Mouse (Mus musculus): ENCODE results near the gene Fam222b.
A peak's percentile ranks its signal among the peaks of the same experiment; 100 is the strongest.
"Not testable (repeated sequence)": the region's sequence is repeated elsewhere in the genome, so short reads cannot be mapped to it uniquely, and the experiment has no call there.

Fam222b gene

DNA sequence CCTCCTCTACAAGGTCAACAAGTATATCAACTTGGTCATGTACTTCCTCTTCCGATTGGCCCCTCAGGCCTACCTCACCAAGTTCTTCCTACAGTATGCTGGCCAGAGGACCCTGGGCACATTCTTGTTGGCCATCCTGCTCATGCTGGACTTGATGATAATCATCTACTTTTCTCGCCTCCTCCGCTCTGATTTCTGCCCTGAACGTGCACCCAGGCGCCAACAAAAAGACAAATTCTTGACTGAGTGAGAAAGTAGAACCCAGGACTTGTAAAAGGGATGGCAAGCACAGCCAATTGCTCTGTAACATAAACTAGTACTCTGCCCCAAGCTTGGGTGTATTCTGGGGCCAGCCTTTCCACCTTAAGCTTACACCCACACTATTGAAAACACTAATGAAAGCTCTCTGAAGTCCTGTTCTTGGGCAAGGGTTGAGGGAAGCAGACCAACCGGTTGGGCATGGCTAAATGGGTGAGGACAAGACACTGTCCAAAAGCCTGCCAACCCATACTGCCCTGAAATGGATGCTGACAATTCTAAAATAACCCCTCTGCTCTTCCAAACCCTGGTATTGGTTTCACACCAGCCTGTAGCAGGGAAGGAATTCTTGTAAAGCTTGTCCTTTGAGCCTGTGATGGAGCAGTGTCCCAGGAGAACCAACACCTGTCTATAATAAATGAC lies 85.8 kb downstream of the Fam222b start:
- no peak for DNase-seq (ENCODE audit: low spot score)

DNA sequence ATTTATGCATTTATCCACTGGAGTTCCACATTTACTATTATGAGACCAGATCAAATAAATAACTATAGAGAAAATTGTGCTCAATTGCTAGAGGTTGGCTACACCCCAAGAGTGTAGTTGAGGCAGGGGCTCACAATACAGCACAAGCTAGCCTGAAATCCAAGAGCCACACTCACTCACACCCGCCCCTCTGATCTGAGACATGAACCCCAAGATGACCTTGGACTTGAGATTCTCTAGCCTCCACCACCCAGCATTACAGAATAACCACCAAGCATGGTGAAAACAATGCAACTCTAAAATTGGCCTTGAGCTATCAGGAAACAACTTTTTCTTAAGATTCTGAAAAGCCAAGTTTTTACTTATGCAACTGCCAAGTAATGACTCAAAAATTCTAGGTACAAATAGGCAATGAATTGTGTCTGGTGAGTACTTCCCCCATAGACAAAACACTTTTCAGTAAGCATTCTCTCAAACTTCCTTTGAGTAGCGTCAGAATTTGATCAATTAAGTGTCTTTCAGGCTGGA lies 87.4 kb downstream of the Fam222b start:
- DNase-seq (ENCODE audit: low spot score), result no peak

DNA sequence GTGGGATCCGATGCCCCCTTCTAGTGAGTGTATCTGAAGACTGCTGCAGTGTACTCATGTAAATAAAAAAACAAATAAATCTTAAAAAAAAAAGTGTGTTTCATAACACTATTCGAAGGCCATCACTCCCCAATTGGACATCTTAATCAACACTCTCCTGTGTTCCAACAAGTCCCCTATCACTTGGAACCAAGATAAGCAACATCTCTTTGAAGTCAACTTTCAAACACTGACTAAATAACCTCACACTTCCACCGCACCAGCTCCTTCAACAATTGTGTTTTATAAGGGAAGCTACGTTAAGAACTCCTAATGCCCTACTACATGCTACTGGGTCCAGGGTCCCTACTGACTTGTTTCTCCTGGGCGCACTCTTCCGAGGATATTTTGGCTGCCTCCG lies 88.0 kb downstream of the Fam222b start:
- DNase-seq (ENCODE audit: low spot score), result no peak

DNA sequence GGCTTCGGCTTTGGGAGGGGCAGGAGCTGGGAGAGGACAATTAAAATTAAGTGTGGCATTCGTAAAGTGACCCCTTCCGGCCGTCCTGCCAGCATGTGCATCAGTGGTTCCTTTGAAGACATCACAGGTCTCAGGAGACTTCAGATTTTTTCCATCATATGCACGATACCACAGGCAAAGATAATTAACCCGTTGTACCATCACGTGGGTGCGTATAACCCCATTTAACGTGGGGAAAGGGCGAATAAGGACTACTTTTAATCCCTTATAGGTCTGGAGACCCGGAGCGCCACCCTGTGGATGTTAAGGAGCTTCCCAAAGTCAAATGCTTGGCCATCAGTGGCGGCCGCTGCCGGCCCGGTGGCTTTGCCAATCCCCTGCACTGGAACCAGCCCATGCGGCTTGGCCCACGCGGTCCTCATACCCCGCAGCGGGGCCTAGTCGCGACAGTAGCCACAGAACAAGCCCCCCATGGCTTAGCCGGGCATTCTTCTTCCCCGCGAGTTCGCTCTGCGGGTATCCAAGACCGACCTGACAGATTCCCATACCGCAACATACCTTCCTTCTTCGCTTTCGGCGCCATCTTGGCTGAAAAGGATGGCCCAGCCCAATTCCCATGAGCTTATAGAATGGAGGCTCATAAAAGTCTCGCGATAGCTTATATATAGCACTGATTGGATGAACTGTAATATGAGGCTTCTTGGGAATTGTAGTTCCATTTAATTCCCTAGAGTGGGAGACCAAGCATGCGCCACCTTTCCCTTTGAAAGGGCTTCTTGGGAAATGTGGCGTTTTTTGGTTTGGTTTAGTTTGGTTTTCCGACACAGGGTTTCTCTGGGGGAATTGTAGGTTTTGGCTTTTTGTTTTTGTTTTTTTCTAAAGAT lies 88.7 kb downstream of the Fam222b start, which contains the start of gene Rpl23a:
Gene Rpl23a, minus strand, starts transcription at position 624 of the 884 bp plus-strand sequence.
- DNase-seq (ENCODE audit: low spot score), result peak; percentile 89

DNA sequence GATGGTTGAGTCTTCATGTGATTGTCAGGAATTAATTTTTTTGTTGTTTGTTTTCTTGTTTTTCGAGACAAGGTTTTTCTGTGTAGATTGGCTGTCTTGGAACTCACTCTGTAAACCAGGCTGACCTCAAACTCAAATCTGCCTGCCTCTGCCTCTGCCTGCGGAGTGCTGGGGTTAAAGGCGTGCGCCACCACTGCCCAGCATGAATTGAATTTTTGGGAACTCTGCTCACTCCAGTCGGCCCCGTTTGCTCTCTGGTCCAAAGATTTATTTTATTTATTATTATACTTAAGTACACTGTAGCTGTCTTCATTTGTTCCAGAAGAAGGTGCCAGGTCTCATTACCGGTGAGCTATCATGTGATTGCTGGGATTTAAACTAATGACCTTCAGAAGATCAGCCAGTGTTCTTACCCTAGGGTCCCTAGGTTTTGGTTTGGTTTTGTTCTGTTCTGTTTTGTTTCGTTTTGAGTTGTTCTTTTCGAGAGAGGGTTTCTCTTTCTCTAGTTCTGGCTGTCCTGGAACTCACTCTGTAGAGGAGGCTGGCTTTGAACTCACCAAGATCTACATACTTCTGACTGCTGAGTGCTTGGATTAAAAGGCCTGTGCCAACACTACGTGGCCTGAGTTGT lies 89.5 kb downstream of the Fam222b start:
- no peak for DNase-seq (ENCODE audit: low spot score)

DNA sequence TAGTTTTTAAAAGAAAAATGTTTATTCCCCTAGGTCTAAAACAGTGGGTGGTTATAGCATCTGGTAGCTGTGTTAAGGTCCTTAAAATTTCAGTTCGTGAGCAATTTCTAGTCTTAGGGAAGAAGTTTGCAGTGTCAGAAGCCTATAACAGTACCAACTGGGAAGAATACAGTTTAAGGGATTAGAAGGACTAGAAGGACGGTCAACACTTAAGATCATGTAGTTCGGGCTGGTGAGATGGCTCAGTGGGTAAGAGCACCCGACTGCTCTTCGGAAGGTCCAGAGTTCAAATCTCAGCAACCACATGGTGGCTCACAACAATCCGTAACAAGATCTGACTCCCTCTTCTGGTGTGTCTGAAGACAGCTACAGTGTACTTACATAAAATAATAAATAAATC lies 90.2 kb downstream of the Fam222b start:
- not testable (repeated sequence) for DNase-seq (ENCODE audit: low spot score)

DNA sequence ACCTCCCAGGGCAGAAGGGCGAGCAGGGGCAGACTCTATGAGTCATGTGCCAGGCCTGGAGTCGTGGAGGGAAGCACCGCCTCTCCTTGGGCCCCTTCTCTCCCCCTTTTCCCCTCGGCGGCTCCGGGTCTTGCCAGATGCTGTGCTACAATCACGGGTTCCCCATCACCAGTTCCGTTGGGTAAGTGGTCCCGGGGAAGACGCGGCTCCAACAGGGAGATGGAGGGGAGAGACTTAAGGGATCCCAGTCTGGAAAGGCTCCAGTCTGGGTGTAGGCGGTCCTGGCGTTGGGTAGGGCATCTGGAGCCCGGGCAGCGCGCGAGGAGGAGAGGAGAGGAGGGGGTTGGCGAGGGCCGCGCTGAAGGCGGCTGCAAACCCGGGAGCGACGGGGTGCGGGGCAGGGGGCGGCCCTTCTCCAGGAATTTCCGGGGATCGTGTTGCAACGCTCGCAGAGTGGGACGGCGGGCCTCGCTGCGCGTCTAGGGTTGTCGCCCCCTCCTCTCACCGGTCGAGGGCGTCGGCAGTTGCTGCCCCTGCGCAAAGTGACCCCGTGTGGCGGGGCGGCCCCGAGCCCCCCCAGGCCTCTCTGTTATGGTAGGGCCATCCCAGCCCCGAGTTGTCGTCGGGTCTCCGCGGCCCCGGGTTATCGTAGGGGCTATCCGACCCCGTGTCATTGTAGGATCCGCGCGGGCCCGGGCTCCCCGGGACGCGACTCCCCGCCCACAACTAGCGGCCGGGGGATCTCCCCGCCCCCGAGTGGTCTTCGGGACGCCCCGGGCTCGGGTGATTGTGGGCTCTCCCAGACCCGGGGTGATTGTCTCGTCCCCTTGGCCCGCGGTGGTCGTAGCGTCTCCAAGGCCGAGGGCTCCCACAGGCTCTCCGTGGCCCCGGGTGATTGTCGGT lies 94.1 kb downstream of the Fam222b start, which contains the start of gene Rab34:
Gene Rab34, plus strand, starts transcription at position 100 of the 903 bp plus-strand sequence.
- no peak for DNase-seq (ENCODE audit: low spot score)

DNA sequence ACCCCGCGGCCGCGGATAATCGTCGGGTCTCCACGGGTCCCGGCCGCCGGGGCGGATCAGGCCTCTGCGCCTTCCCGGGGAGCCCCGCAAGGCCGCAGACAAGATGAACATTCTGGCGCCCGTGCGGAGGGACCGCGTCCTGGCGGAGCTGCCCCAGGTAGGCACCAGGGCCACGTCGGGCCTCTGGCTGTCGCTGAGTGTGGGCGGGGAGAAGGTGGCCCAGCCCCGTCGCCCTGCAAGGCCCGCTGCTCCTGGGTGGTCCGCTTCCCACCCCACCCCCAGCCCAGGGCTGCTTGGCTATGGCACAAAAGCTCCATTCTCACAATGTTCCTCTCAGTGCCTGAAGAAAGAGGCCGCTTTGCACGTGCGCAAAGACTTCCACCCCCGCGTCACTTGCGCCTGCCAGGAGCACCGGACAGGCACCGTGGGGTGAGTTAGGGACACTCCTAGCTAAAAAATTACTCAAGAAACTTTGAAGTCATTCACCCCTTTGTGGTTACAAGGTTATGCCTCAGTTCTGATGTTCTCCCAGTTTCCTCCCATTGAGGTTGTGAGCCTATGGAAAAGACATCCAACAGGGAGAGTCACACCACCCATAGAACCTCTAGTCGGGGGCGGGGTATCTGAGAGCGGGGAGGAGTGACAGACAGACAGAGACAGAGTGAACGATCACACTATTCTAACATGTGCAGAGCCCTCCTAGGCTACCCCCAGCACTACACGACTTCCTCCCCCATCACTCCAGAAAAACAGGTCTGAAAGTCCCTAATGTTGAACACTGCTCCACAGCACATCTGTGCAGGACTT lies 95.0 kb downstream of the Fam222b start:
- no peak for DNase-seq (ENCODE audit: low spot score)

DNA sequence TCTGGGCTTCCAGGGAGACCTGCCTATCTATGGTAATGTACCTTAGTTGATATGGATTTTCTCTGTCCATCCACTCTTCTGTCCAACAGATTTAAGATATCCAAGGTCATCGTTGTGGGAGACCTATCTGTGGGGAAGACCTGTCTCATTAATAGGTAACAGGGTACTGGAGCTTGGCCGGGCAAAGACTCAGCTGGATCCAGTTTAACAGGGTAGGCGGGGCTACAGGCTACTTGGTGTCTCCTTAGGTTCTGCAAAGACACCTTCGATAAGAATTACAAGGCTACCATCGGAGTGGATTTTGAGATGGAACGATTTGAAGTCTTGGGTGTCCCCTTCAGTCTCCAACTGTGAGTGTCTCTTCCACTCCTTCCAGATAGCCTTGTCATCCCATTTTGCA lies 95.6 kb downstream of the Fam222b start:
- DNase-seq (ENCODE audit: low spot score), result no peak

DNA sequence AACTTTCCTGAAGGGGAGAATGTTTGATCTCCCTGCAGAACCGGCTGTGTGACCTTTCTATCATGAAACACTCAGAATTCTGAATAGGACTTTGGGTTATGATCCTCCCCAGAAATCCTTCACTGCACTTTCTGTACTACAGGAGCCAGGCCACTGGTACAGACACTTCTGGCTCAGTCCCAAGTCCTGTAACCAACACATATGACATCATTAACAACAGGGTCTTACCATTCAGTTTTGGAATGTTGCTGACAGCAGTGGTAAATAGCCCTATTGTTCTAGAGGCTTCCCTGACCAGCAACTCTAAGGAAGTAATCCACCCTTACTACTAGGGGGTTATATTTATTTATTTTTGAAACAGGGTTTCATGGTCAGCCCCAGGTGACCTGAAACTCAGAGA lies 98.7 kb downstream of the Fam222b start, which contains the start of gene Proca1:
Gene Proca1, plus strand, starts transcription at position 280 of the 400 bp plus-strand sequence.
- no peak for DNase-seq (ENCODE audit: low spot score)

DNA sequence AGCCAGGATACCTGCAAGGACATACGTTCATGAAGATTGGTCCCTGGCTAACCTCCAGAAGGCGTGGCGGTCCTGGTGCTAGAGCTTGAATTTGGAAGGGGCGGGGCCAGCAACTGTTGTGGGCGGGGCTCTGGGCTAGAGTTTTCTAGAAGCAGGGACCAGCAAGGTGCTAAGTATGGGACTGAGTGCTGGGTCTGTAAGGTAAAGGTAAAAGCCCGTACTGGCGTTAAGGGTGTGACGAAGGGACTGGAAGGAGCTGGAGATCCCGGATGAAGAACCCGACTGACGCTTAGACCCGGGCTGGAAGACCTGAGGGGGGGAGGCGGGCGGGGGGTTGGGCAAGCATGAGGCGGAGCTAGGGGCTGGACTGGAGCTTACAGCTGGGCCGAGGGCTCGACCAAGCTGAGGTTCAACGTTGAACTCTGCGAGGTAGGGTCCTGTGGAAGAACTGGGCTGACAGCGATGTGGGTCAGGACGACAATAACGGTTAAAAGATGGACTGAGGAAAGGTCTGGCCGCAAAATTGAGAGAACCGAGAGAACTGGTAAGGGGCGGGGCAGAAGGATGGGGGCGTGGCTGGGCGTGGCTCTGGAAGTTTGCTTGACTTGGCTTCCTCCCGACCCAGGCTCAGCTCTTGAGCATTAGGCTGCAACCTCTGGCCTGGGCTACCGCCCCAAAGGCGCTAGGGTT lies 100.1 kb downstream of the Fam222b start:
- no peak for DNase-seq (ENCODE audit: low spot score)

DNA sequence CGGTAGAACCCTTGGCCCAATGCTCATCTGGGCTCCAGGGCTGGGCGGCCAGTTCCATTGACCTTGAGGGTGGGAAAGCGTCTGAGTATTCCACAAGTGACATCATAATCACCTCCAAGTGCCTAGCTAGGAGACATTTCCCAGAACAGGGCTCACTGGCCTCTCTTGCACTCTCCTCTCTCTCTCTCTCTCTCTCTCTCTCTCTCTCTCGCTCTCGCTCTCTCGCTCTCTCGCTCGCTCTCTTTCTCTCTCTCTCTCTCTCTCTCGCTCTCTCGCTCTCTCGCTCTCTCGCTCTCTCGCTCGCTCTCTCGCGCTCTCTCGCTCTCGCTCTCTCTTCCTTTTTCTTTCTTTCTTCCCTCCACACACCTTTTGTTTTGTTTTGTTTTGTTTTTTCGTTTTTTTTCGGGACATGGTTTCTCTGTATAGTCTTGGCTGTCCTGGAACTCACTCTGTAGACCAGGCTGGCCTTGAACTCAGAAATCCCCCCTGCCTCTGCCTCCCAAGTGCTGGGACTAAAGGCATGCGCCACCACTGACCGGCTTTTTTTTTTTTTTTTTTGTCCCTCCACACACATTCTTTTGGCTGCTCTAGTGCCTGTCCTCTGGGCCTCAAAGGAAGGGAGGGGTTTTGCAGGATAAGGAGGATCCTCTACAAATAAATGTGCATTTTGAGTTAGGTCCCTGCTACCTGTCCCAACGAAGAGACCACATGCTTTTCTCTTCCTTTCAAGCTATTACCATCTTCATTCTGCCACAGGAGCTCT lies 100.8 kb downstream of the Fam222b start:
- no peak for DNase-seq (ENCODE audit: low spot score)

DNA sequence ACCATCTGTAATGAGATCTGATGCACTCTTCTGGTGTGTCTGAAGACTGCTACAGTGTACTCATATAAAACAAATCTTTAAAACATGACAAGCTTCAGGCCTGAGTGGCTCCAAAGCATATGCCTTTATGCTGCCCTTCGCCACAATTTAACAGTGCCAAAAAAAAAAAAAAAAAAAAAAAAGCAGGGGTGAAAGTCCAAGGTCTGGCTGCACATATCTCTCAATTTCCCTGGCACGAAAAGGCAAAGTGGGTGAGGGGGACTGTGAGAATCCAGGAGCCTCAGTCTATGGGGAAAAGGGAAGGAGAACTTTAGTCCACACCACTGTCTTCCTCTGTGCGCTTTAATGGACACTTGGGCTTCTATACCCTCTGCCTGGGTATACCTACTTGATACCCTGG lies 107.9 kb downstream of the Fam222b start:
- no peak for DNase-seq (ENCODE audit: low spot score)

DNA sequence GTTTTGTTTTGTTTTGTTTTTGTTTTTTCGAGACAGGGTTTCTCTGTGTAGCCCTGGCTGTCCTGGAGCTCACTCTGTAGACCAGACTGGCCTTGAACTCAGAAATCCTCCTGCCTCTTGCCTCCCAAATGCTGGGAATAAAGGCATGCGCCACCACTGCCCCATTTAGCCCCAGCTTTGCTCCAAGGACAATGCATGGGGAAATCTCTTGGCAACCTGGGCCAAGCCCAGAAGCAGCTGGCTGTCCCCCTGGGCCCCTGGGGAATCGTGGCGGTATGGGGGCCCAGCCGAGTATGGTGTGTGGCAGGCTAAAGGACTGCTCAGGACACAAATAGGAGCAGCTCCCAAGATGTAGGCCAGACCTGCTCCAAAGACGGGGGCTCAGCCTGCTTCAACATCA lies 109.8 kb downstream of the Fam222b start:
- DNase-seq (ENCODE audit: low spot score), result no peak

DNA sequence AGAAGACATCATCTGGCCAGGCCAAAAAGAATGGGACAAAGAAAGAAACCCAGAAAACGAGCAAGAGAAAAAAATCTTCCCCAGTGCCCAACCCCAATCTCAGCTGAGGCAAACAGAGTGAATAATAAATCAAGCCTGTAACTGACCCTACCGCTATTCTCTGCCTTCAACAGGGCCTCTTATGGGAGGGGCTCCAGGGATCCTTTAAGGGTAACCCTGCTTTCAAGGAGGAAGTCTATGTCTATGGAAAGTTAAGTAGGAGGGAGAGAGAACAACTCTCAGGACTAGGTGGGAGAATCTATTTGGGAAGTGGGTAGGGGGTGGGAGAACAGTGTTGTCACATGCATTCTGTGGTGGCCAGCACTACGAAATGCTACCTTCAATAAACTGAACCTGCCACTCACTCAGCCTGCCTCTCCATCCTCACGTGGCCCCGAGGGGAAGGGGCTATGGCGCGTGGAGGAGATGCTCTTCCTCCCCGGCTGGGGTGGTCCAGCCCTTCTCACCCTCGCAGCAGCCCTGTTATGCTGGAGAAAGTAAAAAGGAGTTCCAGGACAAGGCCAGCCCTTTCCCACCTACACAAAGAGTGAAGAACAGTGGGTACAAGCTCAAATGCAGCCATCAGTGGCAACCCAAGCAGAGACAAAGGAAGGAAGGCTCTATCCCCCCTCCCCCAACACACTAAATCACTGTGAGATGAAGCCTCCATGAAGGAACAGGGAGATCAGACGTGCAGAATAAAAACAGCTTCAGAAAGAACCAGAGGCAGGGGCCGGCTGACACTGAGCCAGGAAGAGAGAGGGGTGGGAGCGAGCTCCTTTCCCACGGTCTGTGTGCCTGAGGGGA lies 111.1 kb downstream of the Fam222b start:
- DNase-seq (ENCODE audit: low spot score), result no peak
